ENCODE assay signal across 24 mouse cellular contexts in the genomic region with DNA sequence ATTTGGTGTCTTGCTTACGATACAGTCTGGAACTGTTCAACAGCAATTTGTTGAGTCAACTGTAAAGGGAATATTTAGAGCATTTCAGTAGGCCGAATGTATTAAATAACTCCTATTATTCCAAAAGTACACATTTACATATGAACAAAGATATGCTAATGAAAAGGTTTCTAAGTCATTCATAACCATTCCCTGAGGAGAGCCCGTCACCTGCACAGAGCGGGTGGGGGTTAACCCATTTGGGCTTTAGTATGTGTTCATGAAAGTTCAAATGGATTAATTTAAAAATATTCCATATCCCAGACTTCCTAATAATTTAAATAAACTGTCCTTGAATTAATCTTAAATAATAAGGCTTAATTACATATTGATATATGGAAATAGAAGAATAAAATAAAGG. TPM values are rescaled to one million over a fixed set of nuclear protein-coding genes. Genes with fewer than 3 reads are reported as not detected.
"Had no signal": no experiment of that assay in that cellular context is flagged by ENCODE, and none has a peak within 500 bp of the region (broad histone marks: within the 10 kb centered on the region; RNA-seq: fewer than 3 reads in every experiment).

No protein-coding gene starts in this region.

- H3K4me3 ChIP-seq: liver, embryonic 15.5 days; lung, embryonic 15.5 days; megakaryocyte, embryonic 14.5 days; midbrain, embryonic 12.5 days; neural tube, embryonic 12.5 days; stomach, embryonic 15.5 days had no signal

- H3K36me3 ChIP-seq: liver, embryonic 15.5 days; lung, embryonic 15.5 days; midbrain, embryonic 12.5 days; neural tube, embryonic 12.5 days; stomach, embryonic 15.5 days had no signal

- H3K9me3 ChIP-seq: liver, embryonic 15.5 days; lung, embryonic 15.5 days; megakaryocyte, embryonic 14.5 days; midbrain, embryonic 12.5 days; neural tube, embryonic 12.5 days; stomach, embryonic 15.5 days had no signal

- H3K4me1 ChIP-seq: liver, embryonic 15.5 days; lung, embryonic 15.5 days; megakaryocyte, embryonic 14.5 days; midbrain, embryonic 12.5 days; neural tube, embryonic 12.5 days; stomach, embryonic 15.5 days had no signal

- H3K4me2 ChIP-seq: liver, embryonic 15.5 days; lung, embryonic 15.5 days; midbrain, embryonic 12.5 days; neural tube, embryonic 12.5 days; stomach, embryonic 15.5 days had no signal

- ATAC-seq: liver, postnatal 0 days; lung, postnatal 0 days had no signal

- DNase-seq: liver, postnatal 0 days; lung, adult 2 months; lung, postnatal 14 days; lung, postnatal 36 days; right cerebral cortex, postnatal 14 days; thymus, adult 2 months; thymus, postnatal 25 days; thymus, postnatal 4 days had no signal

- H3K9ac ChIP-seq: liver, embryonic 15.5 days; liver, postnatal 0 days; lung, embryonic 15.5 days; midbrain, embryonic 12.5 days; neural tube, embryonic 12.5 days; stomach, embryonic 15.5 days had no signal

- H3K27ac ChIP-seq: liver, embryonic 15.5 days; lung, embryonic 15.5 days; macrophage; midbrain, embryonic 12.5 days; neural tube, embryonic 12.5 days; stomach, embryonic 15.5 days; stomach, postnatal 0 days had no signal

- H3K27me3 ChIP-seq: liver, embryonic 15.5 days; lung, embryonic 15.5 days; megakaryocyte, embryonic 14.5 days; midbrain, embryonic 12.5 days; neural tube, embryonic 12.5 days; stomach, embryonic 15.5 days had no signal

RNA-seq across cellular contexts. Expression of gene Nox3, which starts 28.8 kb away (rescaled TPM):
- total RNA-seq: megakaryocyte progenitor cell, adult 5-6 weeks; midbrain, postnatal 0 days; monocyte, adult 5-6 weeks; neutrophil, adult 5-6 weeks had no signal
- polyA plus RNA-seq: liver, embryonic 15.5 days; liver, postnatal 0 days; lung, adult 2 months; lung, embryonic 15.5 days; lung, postnatal 0 days; macrophage; midbrain, embryonic 12.5 days; midbrain, postnatal 0 days; neural tube, embryonic 12.5 days; neural tube, embryonic 14.5 days; spleen, adult 2 months; stomach, embryonic 15.5 days; stomach, postnatal 0 days; thymus, adult 2 months; urinary bladder, adult 2 months had no signal
